Mouse (Mus musculus) layer of hippocampus, postnatal 25 days (tissue): ENCODE results near the gene Tle2. TPM values are rescaled to one million over a fixed set of nuclear protein-coding genes. Genes with fewer than 3 reads are reported as not detected.

Experiments used
- DNase-seq, 2 experiments: peaks; one replicate each; pipeline ENCODE4 v3.0.0; 2022; ENCODE audit warnings: mixed read lengths in 2 of 2, low spot score in 1 of 2; ENCODE audit errors: extremely low spot score in 1 of 2
- total RNA-seq, 2 experiments: library from RNA; stranded (reverse); gene quantifications; 2 replicates each; pipeline ENCODE4 v1.2.3; 2021

Gene Tle2
- total RNA-seq, 2 experiments from 2014 or later: 22.5 to 32.3 TPM

GRCm38 (mm10) chr10:81604019-81604967 lies 29.9 kb downstream of the Tle2 start:
- no peak for DNase-seq

GRCm38 (mm10) chr10:81604968-81605665 lies 30.8 kb downstream of the Tle2 start:
- DNase-seq: peak; percentile 67 to 92

GRCm38 (mm10) chr10:81605666-81605973 lies 31.3 kb downstream of the Tle2 start:
- DNase-seq: no peak

GRCm38 (mm10) chr10:81605974-81606751 lies 31.8 kb downstream of the Tle2 start, which contains the start of gene BC025920:
Gene BC025920, plus strand, starts transcription at chr10:81606270.
- DNase-seq: peak; percentile 75 to 76

GRCm38 (mm10) chr10:81608308-81608707 lies 33.9 kb downstream of the Tle2 start:
- DNase-seq: no peak

GRCm38 (mm10) chr10:81612779-81613178 lies 38.4 kb downstream of the Tle2 start:
- no peak for DNase-seq

- DNase-seq: no peak
Measured at GRCm38 (mm10) chr10:81615486-81615885, 41.1 kb downstream of the Tle2 start.

- no peak for DNase-seq
Measured at GRCm38 (mm10) chr10:81619976-81620375, 45.6 kb downstream of the Tle2 start.

GRCm38 (mm10) chr10:81620786-81621185 lies 46.4 kb downstream of the Tle2 start:
- no peak for DNase-seq

- DNase-seq: no peak
Measured at GRCm38 (mm10) chr10:81623441-81623840, 49.1 kb downstream of the Tle2 start.

GRCm38 (mm10) chr10:81626101-81626993 lies 52.0 kb downstream of the Tle2 start:
- DNase-seq: no peak

- peak; percentile 81 to 88 for DNase-seq
Measured at GRCm38 (mm10) chr10:81626994-81627835, 52.9 kb downstream of the Tle2 start, which contains the start of gene Sirt6. Gene Sirt6, minus strand, starts transcription at chr10:81627797.

- no peak for DNase-seq
Measured at GRCm38 (mm10) chr10:81627836-81628220, 53.5 kb downstream of the Tle2 start.

- no peak for DNase-seq
Measured at GRCm38 (mm10) chr10:81628390-81628789, 54.0 kb downstream of the Tle2 start, which contains the start of gene Ankrd24. Gene Ankrd24, plus strand, starts transcription at chr10:81628540.

GRCm38 (mm10) chr10:81633253-81634099 lies 59.1 kb downstream of the Tle2 start:
- DNase-seq: peak in 1 of 2 experiments; percentile 71

- DNase-seq: no peak
Measured at GRCm38 (mm10) chr10:81636338-81636737, 62.0 kb downstream of the Tle2 start.

- DNase-seq: no peak
Measured at GRCm38 (mm10) chr10:81638101-81638500, 63.7 kb downstream of the Tle2 start.
